Mouse (Mus musculus) small intestine, adult 2 months (tissue): ENCODE results near the gene Trpc3.

ENCODE experiments used
- CTCF ChIP-seq: fragments of 200-500 bp; IDR thresholded peaks from 2 replicates; pipeline ENCODE4 v1.5.1; 2012; ENCODE audit warnings: low read depth, mild to moderate bottlenecking, control low read depth, inconsistent platforms, low read length, moderate library complexity, mixed read lengths; ENCODE audit not compliant: insufficient replicate concordance, insufficient read length; ENCODE audit errors: extremely low read depth
- POLR2A ChIP-seq: fragments of 200-500 bp; IDR thresholded peaks from 2 replicates; pipeline ENCODE4 v1.6.1; 2012; ENCODE audit warnings: low read depth, mild to moderate bottlenecking, control low read depth, inconsistent platforms, low read length, moderate library complexity

DNA sequence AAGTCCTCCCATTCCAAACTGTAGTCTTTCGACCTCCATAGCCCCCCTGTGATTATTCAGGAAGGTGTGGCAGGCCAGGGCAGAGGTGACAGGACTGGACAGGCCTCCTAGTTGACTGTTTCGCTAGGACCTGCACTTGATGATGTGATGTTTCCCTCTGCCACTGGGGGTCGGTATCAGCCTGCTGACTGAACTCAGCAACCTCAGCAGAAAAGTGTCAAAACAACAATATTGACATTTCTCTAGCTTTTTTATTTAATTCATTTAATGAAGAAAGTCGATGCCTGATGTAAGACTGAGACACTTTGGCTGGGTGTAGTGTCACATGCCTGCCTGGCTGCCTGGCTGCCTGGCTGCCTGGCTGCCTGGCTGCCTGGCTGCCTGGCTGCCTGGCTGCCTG, 54.5 kb downstream of the Trpc3 start:
- TF ChIP-seq CTCF (peak; percentile 36; the same call in 1 of the 2 replicates), POLR2A (no peak)
